Mouse (Mus musculus) ovary, postnatal 36 days (tissue): ENCODE measurements around the gene Slc16a4.

Experiments used
- DNase-seq: peaks from one replicate; pipeline ENCODE4 v3.0.0; 2022; ENCODE audit warnings: low spot score, mixed read lengths

Slc16a4 gene

DNA sequence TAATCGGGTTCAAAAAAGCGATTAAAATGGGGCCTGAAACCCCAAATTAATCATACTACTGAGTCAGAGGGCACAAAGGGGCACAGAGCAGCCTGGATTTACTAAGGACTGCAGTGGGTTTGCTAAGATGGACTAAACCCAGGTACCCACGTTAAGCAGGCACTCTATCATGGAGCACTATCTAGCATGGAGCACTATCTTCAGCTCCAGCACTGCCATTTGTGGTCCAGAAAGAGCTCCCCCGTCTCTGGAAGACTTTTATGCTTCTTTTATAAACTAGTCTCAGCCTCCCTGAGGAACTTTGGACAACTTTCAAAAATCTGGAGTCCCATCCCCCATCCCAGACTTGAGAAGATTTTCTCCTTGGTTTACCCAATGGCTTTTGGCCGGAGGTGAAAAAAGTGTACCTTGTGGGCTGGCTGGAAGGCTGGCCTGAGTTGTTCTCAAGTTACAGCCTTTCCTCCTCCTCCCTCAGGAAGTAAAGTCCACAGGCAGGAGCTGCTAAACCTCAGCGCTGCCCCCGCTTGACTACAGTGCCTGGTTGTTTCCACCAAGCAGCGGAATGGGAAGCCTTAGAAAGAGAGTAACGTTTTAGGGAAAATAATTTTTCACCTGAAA is at the start of gene Slc16a4:
Slc16a4 (plus strand) TSS at position 467 of the 618 bp plus-strand sequence.
- peak; percentile 23 for DNase-seq

DNA sequence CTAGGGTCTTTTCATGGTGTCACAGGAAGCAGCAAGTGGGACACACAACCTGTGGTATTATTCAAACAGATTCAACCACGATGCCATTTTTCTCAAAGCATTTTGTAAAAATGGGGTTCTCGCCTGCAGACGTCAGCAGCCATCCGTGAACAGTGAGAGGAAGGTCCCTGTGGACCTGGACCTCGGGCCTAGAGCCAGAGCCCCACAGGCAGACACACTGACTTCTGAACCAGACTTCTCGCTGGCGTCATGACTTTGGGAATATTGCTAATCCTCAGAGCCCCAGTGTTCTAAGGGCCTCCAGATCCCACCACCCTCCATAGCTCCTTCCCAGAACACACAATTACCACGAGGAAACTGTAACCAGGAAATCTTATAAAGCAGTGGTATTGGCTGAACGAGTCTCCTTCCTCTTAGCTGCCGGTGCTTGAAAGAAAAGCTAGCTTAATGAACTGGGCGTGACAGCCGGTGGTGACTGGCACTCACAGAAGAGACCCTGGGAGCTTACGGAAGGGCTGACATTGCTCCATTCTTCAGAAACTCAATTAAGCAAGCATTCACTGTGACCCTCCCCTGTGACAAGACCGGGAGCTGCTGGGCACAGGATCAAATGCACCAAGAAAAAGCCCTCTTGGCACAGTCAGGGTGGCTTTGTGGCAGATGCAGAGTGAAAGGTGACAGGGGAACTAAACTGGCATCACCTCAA is 49.5 kb upstream of the Slc16a4 start:
- DNase-seq, result no peak

DNA sequence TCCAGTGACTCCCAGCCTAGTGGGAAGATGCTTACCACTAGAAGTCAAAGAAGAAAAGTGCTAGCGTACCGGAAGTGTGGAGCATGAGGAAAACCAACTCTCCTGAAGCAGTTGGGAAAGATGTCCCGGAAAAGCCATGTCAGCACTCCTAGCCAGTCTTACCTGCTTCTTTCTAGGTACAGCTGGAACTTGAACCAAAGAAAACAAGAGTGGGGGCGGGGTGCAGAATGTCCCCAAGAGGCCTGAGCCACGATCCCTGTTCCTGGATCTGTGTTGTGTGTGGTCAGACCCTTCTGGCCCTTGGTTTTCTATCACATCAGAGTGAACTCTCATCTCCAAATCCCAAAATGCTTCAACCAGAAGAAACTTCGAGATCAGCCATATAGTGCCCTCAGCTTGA is 44.2 kb upstream of the Slc16a4 start:
- no peak for DNase-seq

DNA sequence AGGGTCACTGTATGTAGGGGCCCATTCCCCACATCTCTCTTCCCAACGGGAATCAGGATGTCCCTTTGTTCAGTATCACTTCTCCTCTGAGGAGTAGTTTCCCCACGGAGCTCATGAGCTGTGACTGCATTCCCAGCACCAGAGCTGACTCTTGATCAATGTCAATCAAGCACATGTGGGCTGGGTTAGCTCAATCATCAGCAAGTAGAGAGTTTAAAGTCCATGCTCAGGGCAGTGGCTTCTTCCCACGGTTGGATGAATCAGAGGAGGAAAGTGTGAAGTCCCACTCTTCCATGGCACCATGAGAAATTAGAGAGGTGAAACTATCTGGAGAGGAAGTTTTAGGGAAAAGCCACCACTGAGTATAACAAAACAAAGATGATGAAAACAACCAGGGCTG is 42.0 kb upstream of the Slc16a4 start:
- no peak for DNase-seq

DNA sequence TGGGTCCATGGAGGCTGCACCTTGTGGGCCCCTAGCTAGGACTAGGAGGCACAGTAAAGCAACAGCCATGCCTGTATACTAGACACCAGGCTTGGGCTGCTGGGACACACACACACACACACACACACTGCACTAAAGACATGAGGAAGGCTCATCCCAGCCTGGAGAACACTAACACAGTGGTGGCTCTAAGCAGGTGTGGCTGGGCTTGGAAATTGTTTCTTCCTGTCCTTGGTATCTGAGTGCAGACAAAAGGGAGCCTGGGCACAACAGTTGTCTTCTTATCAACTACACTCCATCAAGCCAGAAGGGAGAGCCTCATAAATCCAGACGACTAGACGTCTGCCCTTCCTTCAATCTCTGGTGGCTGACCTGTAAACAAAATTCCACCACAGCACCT is 40.7 kb upstream of the Slc16a4 start:
- DNase-seq, result no peak

DNA sequence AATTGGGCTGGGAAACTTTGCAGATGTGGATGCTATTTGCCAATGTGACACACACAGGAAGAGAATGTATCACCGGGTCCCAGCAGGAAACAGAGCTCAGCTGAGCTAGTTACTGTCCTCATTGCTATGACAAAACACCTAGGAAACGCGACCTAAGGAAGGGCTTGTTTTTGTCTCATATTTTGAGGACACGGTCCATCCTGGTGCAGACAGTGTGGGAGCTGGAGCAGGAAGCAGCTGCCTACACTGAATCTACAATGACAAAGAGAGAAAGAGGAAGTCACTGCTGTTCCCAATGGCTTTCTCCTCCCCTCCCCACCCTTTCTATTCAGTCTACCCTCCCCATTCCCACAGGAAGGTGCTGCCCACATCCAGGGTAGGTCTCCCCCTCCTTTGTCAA is 39.0 kb upstream of the Slc16a4 start:
- DNase-seq, result no peak

DNA sequence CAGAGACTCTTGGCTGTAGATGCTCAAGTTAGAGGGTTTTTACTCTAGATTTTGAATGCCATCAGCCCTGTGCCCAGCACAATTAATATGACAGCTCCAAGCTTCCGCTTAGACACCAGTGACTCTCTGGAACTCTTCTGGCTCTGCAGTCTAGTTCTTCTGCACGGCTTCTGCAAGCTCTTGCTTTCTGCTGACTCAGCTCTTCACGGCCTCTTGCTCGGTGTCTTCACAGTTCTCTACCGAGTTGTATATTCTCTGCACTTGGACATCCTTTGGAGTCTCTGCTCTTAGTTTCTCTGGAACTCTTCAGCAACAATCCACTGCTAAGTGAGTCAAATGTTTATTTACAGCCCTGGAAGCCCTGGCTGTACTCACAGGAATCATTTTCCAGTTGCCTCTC is 37.1 kb upstream of the Slc16a4 start:
- no peak for DNase-seq

DNA sequence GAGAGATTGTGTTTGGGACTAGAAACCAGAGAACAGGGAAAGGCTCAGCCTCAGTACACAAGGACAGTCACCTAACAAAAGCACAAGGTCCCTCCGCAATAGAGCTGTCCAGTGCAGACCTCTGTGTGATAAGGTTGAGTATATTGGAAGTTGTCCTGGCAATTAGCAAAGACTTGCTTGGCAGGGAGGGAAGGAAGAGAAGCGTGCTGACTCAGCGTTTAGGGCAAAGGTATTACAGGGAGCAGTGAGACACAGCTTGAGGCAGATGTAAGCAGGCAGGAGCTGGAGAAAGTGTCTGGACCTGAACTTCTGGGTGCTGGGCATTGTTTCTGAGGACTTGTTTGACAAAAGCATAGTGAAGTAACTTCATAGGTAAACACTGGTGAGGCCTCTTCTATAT is 35.0 kb upstream of the Slc16a4 start:
- no peak for DNase-seq

DNA sequence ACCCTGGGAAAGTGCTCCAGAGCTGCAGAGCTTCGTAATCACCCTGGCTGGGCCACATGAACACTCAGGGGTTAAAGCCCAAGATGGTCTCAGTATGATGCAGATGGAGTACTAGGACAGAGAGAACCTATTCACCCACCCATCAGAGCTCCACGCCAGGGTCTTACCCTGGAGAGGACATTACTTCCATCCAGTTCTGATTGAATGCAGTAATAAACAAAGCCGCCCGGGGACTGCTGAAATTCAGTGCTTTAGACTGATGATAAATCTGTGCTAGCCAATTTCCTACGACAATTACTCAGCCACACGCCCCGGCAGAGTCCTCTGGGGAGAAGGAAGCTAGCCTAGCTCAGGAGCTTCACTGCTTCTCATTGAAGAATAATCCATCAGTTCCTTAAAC is 34.3 kb upstream of the Slc16a4 start:
- DNase-seq, result no peak

DNA sequence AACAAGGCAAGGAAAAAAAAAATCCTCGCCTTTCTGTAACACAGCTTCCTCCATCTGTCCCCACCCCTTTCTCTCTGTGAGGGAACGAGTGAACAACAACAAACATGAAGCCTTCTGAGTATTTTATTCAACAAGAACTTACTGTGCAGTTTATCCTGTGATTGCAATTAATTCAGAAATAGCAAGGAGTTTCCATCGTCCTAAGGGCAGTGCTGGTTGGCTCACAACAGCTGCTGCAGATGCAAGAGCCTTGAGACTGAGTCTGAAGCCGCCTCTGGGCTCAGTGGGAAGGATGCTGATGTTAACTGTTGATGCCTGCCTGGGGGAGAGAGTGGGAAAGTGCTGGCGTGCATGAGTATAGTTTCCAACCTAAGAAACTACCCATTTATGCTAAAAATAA is 33.1 kb upstream of the Slc16a4 start:
- no peak for DNase-seq

DNA sequence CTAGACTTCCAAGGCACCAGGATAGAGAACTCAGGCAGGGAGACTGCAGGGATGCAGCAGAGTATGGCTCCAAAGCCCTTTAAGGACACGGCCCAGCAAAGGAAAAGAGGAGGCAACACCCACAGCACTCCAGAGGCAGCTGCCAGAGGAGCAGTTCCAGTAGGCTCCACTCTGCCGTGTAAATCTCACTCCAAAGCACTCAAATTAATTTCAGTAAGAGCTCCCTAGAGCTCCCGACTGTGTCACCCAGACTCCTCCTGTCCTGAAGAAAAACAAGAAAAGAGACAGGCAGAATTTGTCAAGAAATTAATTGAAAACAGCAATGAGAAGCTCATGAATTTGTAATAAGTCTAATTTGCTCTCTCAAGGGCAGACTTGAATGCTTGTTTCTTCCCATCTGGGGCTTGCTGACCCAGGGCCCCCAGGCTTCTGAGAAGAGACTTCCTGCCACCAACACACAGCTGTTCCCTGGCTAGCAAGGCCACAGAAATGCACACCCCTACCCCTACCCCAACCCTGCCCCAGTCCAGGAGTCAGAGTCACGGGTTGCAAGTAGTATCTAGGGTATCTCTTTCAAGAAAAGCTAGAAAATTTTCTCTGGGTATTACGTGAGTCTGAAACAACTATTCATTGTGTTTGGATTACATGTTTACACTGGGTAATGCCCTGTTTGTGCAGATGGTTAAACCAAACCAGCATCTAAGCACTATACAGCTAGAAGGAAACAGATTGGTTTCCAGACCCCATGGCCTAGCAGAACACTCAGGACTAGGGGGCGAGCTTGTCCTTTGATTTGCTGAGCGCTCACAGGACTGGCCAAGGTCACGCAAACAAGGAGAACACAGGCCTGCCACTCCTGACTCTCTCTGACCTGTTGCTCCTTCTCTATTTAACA is 29.8 kb upstream of the Slc16a4 start:
- peak; percentile 23 for DNase-seq

DNA sequence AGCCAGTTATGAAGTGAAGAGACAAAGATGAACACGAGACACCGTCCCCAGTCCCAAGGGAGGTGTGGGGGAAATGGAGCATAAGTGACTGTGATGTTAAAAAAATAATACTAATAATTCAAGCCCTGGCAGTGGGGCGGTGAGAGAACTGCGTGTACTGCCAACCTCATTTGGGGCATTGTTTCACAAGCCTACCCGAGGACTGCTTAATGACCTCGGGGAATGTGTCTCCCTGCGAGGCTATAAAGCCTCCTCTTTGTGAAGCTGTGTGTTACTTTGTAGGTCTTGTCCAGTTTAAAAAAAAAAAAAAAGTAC is 29.2 kb upstream of the Slc16a4 start:
- DNase-seq, result peak; percentile 29

DNA sequence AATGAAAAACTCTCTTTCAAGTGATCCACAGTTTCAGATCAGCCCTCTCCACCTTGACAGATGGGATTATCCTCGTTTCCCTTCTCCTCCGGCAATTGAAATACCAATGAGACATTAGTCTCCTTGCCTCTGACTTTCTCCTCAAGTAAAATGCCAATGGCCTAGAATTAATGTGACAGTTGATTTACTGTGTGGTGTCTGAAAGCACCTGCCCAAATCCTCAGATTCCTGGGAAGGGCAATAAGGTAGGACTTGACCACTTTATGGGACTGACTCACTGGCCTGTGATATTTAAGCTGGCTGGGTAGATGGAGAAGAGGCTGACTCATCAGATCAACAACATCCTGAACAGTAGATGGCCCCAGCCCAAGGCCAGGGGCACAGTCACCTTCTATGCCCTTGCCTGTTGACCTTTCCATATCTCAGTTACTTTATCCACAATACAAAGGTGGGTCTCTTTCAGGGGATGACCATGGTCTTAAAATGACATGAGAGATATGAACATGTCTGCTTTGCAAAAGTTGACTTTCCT is 24.1 kb upstream of the Slc16a4 start:
- DNase-seq, result no peak

DNA sequence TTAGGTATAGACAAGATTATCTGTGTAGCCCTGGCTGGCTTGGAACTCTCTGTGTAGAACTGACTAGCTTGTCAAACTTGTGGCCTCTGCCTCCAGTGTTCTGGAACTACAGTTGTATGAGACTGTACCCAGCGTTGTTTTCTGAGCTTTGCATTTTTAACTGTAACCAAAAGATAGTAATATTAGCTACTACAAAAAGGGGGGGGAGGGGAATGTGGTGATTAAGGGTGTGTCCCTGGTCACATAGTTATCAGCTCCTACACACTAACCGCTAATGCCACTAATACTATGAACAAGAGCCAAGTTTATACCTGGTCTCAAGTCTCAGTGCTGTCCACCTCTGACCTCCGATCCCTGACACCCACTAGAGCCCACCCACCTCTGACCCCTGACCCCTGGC is 18.6 kb upstream of the Slc16a4 start:
- no peak for DNase-seq

DNA sequence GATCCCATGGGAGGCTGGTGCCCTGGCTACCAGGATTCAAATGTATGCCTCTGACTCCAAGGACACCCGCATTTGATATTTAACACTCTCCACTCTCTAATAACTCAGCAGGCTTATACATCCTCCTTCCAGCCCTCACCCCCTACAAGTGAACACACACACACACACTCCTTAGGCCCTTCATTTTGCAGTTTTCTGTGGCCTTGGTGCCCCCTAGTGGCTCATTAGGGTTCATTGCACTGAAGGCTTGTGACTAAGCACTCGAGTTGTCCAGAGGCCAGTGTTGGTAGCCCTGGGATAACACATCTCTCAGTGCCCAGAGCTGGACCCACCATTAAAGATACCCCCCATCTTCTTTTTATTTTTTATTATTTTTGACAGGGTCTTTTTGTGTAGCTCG is 17.2 kb upstream of the Slc16a4 start:
- DNase-seq, result peak; percentile 51

DNA sequence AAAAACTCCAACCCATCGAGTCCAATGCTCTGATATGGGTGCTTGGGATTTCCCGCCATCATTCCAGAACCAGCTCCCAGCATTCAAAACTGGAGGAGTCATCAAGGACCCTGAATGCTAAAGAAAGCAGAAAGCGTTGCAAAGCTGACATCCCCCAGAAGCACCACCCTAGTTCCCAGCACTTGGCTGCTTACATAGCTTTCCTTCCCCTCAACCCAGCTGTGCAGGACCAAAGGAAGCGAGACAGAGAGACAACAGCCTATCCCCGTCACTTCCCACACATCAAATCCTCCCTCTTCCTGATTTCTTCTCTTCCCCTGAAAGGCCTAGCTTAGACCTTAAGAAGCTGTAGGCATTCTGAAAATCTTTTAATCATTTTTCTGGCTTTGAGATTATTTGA is 15.7 kb upstream of the Slc16a4 start:
- DNase-seq, result no peak

DNA sequence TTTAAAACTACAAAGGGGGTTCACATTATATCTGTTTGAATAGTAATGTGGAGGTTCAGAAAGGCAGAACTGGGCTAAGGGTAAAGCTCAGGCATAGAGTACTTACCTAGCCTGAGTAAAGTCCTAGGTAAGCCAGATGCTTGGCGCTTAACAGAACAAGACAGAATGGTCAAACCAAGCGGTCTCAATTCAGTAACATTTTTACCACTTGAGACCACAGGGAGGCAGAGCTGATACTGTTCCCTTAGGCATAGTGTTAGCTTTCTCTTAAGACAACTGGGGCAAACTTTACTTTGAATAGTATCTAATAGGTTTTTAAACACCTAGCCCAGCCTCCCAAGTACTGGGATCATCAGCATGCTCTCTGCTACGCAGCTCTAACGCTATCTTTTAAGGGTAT is 15.0 kb upstream of the Slc16a4 start:
- DNase-seq, result no peak

DNA sequence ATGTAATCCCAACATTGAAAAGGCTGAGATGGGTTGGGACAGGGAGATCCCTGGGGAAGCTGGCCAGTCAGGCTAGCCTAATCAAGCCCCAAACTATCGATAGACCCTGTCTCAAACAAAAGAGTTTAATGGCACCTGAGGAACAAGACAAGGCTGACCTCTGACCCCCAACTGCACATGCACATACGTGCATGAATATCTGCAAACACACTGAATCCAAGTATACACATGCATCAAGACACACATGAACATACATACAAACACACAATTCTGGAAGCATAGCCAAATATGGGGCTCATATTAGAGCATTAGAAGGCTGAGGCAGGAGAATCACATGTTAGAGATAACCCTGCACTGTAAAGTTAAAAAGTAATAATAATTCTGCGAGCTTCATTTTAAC is 14.4 kb upstream of the Slc16a4 start:
- no peak for DNase-seq

DNA sequence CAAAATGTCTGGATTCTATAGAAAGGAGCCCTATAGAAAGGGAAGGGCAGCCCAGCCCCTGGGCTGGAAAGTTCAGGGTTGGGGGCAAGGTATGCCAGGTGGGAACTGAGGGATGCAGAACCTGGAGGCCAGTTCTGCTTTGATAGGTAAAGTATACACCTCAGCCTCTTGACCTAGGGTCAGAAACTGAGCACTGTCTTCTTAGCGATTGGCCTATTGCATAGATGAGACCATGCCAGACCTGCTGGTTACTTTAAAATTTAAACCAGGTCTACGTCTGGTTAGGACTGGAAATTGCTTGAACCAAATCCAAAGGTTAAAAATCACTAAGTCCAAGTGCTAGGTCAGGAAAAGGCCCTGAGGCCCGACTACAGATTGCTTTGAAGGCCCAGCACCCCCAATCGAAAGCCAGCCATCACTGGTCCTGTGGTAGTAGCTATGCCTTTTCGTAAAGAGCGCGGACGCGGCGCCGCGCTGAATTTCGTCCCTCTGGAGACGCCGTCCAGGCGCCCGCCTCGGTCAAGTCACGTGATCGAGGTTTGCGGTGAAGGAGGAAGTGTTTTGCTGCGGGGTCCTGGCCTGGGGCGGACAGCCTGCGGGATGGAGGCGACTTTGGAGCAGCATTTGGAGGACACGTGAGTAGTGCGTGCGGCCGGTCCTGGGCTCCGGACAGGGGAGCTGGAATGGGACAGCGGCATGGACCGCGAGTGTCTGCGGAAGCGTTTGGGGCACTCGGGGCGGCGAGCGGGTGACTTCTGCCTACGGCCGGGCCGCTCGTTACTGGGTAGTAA is 12.4 kb upstream of the Slc16a4 start, which contains the start of gene Lamtor5:
Lamtor5 (plus strand) TSS at position 380 of the 791 bp plus-strand sequence.
- DNase-seq, result peak; percentile 89

DNA sequence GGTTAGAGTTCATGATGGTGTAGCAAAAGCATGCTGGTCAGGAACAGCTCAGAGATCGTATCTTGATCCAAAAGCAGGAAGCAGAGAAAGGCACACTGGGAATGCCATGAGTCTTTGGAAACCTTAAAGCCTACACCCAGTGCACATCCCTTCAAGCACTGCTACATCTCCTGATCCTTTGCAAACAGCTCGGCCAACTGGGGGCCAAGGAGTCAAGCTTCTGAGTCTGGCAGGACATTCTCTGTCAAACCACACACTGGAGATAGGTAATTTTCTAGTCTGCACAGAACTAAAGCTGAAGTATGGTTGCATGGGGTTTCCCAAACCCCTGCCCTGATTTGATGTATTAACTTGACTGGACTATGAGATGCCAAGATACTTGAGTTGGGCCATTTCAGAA is 4.9 kb upstream of the Slc16a4 start:
- DNase-seq, result no peak

DNA sequence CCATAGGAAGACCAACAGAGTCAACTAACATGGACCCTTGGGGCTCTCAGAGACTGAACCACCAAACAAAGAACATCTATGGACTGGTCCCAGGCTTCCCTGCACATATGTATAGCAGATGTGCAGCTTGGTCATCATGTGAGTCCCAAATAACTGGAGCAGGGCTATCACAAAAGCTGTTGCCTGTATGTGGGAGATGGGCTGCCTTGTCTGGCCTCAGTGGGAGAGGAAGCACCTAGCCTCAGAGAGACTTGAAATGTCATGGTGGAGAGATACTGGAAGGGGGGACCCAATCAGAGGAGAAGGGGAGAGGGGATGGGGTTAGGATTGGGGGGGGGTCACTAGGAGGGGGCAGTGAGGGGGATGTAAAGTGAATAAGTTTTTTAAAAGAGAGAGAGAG is 3.7 kb upstream of the Slc16a4 start:
- no peak for DNase-seq
